Mouse (Mus musculus): ENCODE data around the gene Arhgef19.
A peak's percentile ranks its signal among the peaks of the same experiment; 100 is the strongest.

Arhgef19 gene

GRCm38 (mm10) chr4:141265979-141266637 is 26.8 kb downstream of the Arhgef19 start:
- DNase-seq (ENCODE audit: low read depth, low spot score) = no peak

GRCm38 (mm10) chr4:141267250-141267649 is 28.0 kb downstream of the Arhgef19 start:
- DNase-seq (ENCODE audit: low read depth, low spot score) = no peak

GRCm38 (mm10) chr4:141267837-141268236 is 28.5 kb downstream of the Arhgef19 start:
- peak; percentile 51 for DNase-seq (ENCODE audit: low read depth, low spot score)

- DNase-seq (ENCODE audit: low read depth, low spot score) = no peak
Measured at GRCm38 (mm10) chr4:141268350-141268749, 29.1 kb downstream of the Arhgef19 start.

GRCm38 (mm10) chr4:141269080-141269479 is 29.8 kb downstream of the Arhgef19 start:
- no peak for DNase-seq (ENCODE audit: low read depth, low spot score)

- DNase-seq (ENCODE audit: low read depth, low spot score) = no peak
Measured at GRCm38 (mm10) chr4:141270201-141270940, 31.1 kb downstream of the Arhgef19 start.

- DNase-seq (ENCODE audit: low read depth, low spot score) = no peak
Measured at GRCm38 (mm10) chr4:141271228-141271627, 31.9 kb downstream of the Arhgef19 start.

- no peak for DNase-seq (ENCODE audit: low read depth, low spot score)
Measured at GRCm38 (mm10) chr4:141271721-141272120, 32.4 kb downstream of the Arhgef19 start.

GRCm38 (mm10) chr4:141272878-141273277 is 33.6 kb downstream of the Arhgef19 start:
- DNase-seq (ENCODE audit: low read depth, low spot score) = peak; percentile 80

DNA sequence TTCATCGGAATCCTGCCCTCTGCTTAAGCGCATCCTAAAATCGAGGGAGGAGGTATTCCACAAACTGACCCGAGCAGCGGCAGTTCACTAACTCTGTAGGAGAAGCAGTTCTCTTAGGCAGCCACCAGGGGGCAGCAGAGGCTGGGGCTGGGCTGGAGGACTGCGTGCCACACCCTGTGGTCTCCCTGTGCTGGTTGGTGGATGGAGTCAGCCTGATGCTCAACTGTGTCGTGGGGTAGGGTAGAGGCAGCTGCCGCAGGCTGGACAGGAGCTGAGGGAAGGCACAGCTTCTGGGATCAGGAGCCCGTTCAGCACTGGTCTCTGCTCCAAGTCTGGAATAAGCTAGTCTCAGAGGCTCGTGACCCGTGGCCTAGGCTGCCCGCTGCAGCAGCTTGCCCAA is 34.0 kb downstream of the Arhgef19 start:
- DNase-seq (ENCODE audit: low read depth, low spot score) = peak; percentile 80

DNA sequence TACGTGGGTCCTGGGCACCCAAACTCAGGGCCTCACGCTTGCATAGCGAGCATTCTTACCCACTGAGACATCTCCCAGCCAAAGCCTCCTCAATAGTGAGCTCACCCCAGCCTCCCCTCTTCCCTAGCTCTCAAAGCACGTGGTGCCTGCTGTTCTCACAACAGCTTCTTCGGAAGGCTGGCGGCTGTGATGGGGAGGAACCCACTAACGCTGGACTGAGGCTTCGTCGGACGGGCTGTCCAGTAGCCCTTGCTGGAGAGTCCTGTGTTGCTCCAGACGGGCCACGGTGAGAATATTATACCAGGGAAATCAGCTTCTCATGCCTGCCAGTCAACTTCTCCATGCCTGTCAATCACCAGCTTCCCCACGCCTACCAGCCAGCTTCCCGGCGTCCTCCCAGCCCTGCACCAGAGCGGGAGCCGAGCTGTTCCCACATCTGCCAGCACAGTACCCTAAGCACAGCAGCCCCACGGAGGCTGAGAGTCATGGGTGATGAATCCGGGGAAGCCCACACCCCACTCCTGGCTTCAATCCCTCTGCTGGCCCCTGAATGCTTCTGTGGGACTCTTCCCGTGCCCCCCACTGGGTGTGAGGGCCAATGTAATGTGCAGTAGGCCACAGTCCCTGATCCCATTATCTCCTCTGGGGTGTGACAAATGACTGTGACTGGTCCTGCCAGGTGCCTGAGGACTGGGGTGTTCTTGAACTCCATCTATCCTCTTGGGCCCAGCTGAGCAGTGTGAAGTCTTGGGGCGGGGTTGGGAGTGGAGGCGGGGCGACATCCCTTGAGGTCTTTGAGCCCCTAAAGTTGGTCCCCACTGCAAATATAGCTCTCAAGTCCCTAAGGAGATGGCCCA is 35.4 kb downstream of the Arhgef19 start:
- no peak for DNase-seq (ENCODE audit: low read depth, low spot score)

DNA sequence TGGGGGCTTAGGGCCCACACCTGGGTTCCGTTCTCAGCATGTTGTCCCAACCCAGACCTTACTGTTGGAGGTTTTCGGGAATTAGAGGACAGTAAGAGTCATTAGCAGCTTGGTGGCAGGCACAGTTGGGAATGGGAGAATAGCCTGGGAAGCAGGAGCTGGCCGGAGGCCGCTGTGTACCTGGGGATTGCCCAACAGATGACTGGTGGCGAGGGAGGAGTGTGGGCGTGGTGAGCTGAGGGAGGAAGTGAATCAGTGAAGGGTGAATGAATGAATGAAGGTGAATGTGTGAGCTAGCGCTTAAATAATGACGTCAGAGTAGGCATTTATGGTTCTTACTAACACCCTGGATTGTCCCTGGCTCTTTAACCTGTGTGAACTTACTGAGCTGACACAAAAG is 37.9 kb downstream of the Arhgef19 start:
- no peak for DNase-seq (ENCODE audit: low read depth, low spot score)

- no peak for DNase-seq (ENCODE audit: low read depth, low spot score)
Measured at GRCm38 (mm10) chr4:141278154-141278553, 38.9 kb downstream of the Arhgef19 start.

DNA sequence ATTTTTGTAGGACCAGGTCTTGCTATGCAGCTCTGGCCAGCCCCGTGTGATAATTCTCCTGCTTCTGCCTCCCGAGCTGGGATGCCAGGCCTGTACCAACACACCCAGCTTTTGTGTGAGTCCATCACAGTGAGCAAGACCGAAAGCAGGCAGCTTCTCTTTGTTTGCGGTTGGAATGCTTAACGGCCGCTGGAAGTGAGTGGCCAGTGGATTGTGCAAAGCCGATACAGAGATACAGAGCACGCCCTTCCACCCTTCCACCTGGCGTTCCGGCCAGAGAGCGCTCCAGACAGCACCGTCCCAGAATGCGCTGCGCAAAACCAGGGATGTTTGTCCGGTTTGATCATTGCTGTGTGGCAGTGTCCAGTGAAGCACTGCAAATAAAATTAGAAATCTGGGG is 40.0 kb downstream of the Arhgef19 start:
- DNase-seq (ENCODE audit: low read depth, low spot score) = no peak

DNA sequence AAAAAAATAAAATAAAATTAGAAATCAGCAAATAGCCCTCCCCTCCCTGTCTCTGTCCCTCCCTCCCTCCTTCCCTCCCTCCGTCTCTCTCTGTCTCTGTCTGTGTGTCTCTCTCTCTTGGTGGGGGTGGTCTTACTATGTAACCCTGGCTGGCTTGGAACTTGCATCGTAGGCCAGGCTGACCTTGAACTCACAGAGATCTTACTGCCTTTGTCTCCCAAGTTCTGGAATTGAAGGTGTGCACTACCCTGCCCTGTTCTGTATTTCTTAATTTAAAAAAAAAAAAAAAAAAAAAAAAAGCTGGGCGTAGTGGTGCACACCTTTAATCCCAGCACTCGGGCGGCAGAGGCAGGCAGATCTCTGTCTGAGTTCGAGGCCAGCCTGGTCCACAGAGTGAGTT is 40.5 kb downstream of the Arhgef19 start:
- no peak for DNase-seq (ENCODE audit: low read depth, low spot score)

- no peak for DNase-seq (ENCODE audit: low read depth, low spot score)
Measured at GRCm38 (mm10) chr4:141280471-141280870, 41.2 kb downstream of the Arhgef19 start.

- no peak for DNase-seq (ENCODE audit: low read depth, low spot score)
Measured at GRCm38 (mm10) chr4:141281153-141281552, 41.9 kb downstream of the Arhgef19 start.

DNA sequence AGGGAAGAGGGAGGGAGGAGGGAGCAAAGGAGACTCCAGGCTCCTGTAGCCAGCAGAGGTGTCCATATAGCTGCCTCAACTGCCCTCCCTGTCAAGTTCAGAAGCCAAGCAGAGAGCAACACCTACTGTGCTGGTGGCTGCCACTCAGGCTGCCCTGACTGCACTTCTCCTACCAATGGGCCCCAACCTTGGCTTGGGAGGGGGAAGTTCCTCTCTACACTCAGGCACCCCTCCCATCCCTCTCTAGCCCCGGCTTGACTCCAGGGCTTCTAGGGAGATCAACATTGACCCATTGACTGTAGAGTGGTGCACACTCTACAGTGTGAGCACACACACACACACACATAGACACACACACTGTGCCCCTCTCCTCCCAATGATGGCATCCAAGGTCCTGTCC is 42.3 kb downstream of the Arhgef19 start:
- no peak for DNase-seq (ENCODE audit: low read depth, low spot score)

GRCm38 (mm10) chr4:141282087-141282486 is 42.8 kb downstream of the Arhgef19 start:
- no peak for DNase-seq (ENCODE audit: low read depth, low spot score)

GRCm38 (mm10) chr4:141282623-141283022 is 43.3 kb downstream of the Arhgef19 start:
- DNase-seq (ENCODE audit: low read depth, low spot score) = no peak

GRCm38 (mm10) chr4:141283176-141283878 is 44.0 kb downstream of the Arhgef19 start:
- DNase-seq (ENCODE audit: low read depth, low spot score) = no peak

Data from CD4-positive helper T cell, adult 2 months (primary cell).